Mouse (Mus musculus) hindbrain, embryonic 14.5 days (tissue): ENCODE results near the gene Galnt16. TPM values are rescaled to one million over a fixed set of nuclear protein-coding genes. Genes with fewer than 3 reads are reported as not detected.

Source experiments
- ATAC-seq: fragments of 200-750 bp; cut with Nextera tagmentation; 2 replicates; pipeline ENCODE4 v1.8.0; 2017; ENCODE audit warnings: moderate number of reproducible peaks, mild to moderate bottlenecking, moderate TSS enrichment, moderate library complexity; ENCODE audit not compliant: low FRiP score
- DNase-seq: peaks from one replicate; pipeline ENCODE4 v3.0.0-alpha.2; 2015; ENCODE audit warnings: low spot score
- H3K27ac ChIP-seq: fragments of 300-500 bp; sonication (generic); 2 replicates; pipeline ENCODE4 v1.5.1; 2014; ENCODE audit warnings: mild to moderate bottlenecking, moderate library complexity
- H3K27me3 ChIP-seq: fragments of 300-500 bp; sonication (generic); 2 replicates; pipeline ENCODE4 v1.6.1; 2014; ENCODE audit warnings: mild to moderate bottlenecking, low read length, mixed read lengths; ENCODE audit not compliant: control insufficient read depth, insufficient read depth
- H3K36me3 ChIP-seq: fragments of 300-500 bp; sonication (generic); replicated peaks from 2 replicates; pipeline ENCODE4 v1.6.1; 2014; ENCODE audit not compliant: control insufficient read depth, insufficient read depth
- H3K4me1 ChIP-seq: fragments of 300-500 bp; sonication (generic); replicated peaks from 2 replicates; pipeline ENCODE4 v1.6.1; 2014; ENCODE audit warnings: antibody characterized with exemption, low read length, mixed read lengths; ENCODE audit not compliant: control insufficient read depth, insufficient read depth
- H3K4me2 ChIP-seq: fragments of 300-500 bp; sonication (generic); replicated peaks from 2 replicates; pipeline ENCODE4 v1.6.1; 2014; ENCODE audit warnings: mild to moderate bottlenecking, moderate library complexity
- H3K4me3 ChIP-seq: fragments of 300-500 bp; sonication (generic); replicated peaks from 2 replicates; pipeline ENCODE4 v1.5.1; 2014; ENCODE audit warnings: mild to moderate bottlenecking, low read length
- H3K9ac ChIP-seq: fragments of 300-500 bp; sonication (generic); 2 replicates; pipeline ENCODE4 v1.6.1; 2014
- H3K9me3 ChIP-seq: fragments of 300-500 bp; sonication (generic); 2 replicates; pipeline ENCODE4 v1.6.1; 2016; ENCODE audit warnings: low read length; ENCODE audit not compliant: control insufficient read depth
- WGBS: fragments of 180-500 bp; shearing (Covaris S2); extraction: QIAGEN DNeasy Blood & Tissue Kit; methylation state at CpG from one replicate; pipeline ENCODE4 v1.1.7; 2014; 5-methylcytosine and 5-hydroxymethylcytosine counted together
- polyA plus RNA-seq: library from polyadenylated mRNA; unstranded; fragments of >200 nt; fragmentation: Nextera tagmentation; extraction: Ambion mirVana; gene quantifications from 2 replicates; pipeline ENCODE4 v1.2.1, GENCODE M21; 2014

Galnt16 gene
- polyA plus RNA-seq, 1 experiment from 2014 or later: 21.2 TPM

DNA sequence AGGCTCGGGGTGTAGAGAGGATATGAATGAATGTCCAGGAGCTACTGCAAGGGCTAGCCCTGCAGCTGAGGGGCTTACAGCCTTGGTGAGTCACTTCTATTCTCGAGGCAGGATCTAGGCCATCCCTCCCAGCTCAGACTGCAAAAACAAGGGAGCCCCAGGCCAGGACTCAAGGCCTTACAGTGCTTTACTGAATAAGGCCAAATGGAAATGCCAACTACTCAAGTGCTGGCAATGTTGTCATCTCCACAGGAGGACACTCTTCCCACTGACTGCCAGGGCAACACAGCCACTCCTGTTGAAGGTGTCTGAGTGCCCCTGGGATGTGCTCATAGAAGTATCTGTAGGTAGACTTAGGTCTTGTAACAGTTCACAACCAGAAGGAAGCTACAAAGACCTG, 8.4 kb downstream of the Galnt16 start:
- H3K9ac ChIP-seq: no peak overlapping the region
- no peak for DNase-seq
- WGBS: 66% methylated on average over 2 of the region's 2 CpGs
- peaks cover 26% of the 10 kb centered on the region for H3K4me1 ChIP-seq
- H3K4me2 ChIP-seq: no peak overlapping the region
- H3K36me3 ChIP-seq: no peaks in the 10 kb centered on the region
- H3K27ac ChIP-seq: no peak overlapping the region
- no peak overlapping the region for H3K4me3 ChIP-seq
- ATAC-seq: no peak
- no peaks in the 10 kb centered on the region for H3K9me3 ChIP-seq
- no peaks in the 10 kb centered on the region for H3K27me3 ChIP-seq

DNA sequence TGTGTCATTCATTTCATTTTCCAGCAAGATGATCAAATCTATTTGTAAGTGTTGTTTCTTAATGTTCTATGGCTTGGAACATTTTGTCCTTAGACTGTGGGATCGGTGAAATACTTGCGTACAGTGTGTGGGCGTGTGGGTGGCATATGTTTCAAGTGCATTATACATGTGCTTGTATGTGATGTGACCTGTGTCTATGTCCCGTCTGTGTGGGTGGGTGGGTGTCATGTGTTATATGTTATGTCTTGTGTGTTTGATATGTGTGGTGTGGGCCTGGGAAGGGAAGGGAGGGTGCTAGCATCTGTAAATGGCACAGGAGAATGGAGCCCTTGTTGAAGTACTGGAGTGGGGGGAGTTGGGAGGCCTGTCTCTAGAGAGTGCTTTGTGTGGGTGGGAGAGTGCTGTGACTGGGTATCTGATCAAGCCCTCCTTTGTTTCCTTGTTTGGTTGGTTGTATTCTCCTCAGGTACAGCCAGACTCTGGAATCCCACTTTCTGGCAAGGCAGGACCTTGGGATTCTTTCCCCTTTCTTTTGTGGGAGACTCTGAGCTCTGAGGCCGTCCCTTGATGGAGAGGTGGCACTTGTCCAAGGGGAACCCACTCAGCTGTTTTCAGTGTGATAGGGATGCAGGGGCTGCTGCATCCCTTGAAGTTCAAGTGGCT, 9.8 kb downstream of the Galnt16 start:
- no peak for DNase-seq
- H3K27ac ChIP-seq: peak overlapping the region; percentile 53; the same call in 1 of the 2 replicates
- no peaks in the 10 kb centered on the region for H3K36me3 ChIP-seq
- H3K27me3 ChIP-seq: no peaks in the 10 kb centered on the region
- peak overlapping the region; percentile 22; the same call in 1 of the 2 replicates for H3K9ac ChIP-seq
- peaks cover 17% of the 10 kb centered on the region for H3K4me1 ChIP-seq
- H3K4me3 ChIP-seq: no peak overlapping the region
- ATAC-seq: peak; percentile 65; the same call in 1 of the 2 replicates
- 72% methylated on average over 5 of the region's 5 CpGs for WGBS
- no peaks in the 10 kb centered on the region for H3K9me3 ChIP-seq
- H3K4me2 ChIP-seq: no peak overlapping the region

DNA sequence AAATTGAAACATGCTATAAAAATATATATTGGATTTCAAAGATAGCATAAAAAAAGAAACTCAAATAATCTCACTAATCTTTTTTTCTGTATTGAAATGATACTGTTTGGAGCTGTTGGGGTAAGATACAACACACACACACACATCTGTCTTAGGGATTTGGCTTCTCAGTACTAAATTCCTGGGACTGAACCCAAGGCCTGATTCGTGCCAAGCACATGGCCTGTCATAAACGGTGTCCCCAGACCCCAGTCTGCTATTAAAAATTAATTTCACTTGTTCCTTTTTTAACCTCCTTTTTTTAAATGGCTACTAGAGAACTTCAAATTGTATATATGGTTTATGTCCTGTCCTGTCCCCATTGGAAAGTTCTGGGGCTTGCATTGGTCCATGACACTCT, 12.0 kb downstream of the Galnt16 start:
- Histone ChIP-seq H3K4me1 (peaks cover 17% of the 10 kb centered on the region), H3K9me3 (no peaks in the 10 kb centered on the region), H3K36me3 (no peaks in the 10 kb centered on the region), H3K9ac (no peak overlapping the region), H3K4me3 (no peak overlapping the region), H3K27ac (no peak overlapping the region), H3K4me2 (no peak overlapping the region), H3K27me3 (no peaks in the 10 kb centered on the region)
- 71% methylated on average over 2 of the region's 2 CpGs for WGBS
- no peak for DNase-seq
- no peak for ATAC-seq

DNA sequence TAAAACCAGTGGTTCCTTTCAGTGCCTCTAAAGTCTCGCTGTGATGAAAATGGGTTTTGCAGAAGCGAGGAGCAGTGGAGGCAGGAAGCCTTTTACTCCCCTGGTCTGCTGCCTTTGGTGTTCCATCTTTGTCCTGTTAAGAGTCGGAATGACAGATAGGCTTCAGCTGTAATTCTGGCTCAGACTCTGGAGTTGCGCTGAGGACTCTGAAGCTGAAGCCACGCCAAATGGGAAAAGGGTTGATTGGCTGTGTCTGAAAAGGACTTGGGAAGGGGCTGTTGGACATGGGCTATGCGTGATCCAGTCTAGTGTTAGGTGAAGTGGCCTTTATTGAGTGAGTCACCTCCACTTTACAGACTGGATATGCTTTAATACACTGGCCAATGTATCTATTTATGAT, 12.6 kb downstream of the Galnt16 start:
- H3K9ac ChIP-seq: no peak overlapping the region
- no peaks in the 10 kb centered on the region for H3K27me3 ChIP-seq
- 62% methylated on average over 6 of the region's 6 CpGs for WGBS
- H3K9me3 ChIP-seq: no peaks in the 10 kb centered on the region
- DNase-seq: no peak
- H3K4me3 ChIP-seq: no peak overlapping the region
- no peaks in the 10 kb centered on the region for H3K36me3 ChIP-seq
- ATAC-seq: no peak
- no peak overlapping the region for H3K4me2 ChIP-seq
- no peak overlapping the region for H3K27ac ChIP-seq
- H3K4me1 ChIP-seq: peaks cover 16% of the 10 kb centered on the region

DNA sequence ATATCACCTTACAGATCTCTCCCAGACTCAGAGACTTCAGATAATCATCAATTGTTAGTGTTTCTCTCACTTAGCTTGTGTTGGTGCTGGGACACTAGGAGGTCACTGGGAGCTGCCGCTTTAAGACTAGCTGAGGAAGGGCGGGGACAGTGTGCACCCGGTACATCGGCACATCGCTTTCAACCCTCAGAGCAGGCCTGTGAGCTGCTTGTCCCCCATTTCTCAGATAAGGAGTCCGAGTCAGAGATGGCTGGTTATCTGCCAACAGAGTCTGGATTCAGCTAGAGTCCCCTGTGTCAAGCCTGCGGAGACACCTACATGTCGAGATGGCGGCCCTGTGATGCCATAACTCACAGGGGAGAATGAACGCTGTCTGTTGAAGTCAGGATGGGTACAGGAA, 13.5 kb downstream of the Galnt16 start:
- H3K4me2 ChIP-seq: no peak overlapping the region
- no peak overlapping the region for H3K27ac ChIP-seq
- no peak for DNase-seq
- H3K36me3 ChIP-seq: no peaks in the 10 kb centered on the region
- H3K4me3 ChIP-seq: no peak overlapping the region
- 83% methylated on average over 10 of the region's 10 CpGs for WGBS
- no peaks in the 10 kb centered on the region for H3K27me3 ChIP-seq
- H3K9ac ChIP-seq: no peak overlapping the region
- H3K9me3 ChIP-seq: no peaks in the 10 kb centered on the region
- peaks cover 15% of the 10 kb centered on the region for H3K4me1 ChIP-seq
- ATAC-seq: no peak

DNA sequence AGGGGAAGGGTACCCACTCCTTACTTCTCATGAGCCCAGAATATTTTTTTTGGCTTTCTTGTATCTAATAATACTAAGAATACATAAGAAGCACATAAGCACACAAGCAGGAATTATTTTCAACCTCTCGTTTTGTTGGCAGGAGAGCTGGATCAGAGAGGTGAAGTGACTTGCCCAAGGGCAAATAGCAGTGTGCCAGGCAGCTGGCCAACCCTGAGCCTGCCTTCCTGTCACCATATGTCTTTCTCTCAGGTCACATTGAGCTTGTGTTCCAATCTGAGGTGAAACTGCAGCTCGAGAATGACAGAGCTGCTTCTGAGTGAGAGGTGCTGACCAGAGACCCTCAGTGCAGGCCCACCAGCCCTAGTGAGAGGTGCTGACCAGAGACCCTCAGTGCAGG, 15.8 kb downstream of the Galnt16 start:
- no peaks in the 10 kb centered on the region for H3K9me3 ChIP-seq
- H3K4me2 ChIP-seq: no peak overlapping the region
- DNase-seq: no peak
- 54% methylated on average over 2 of the region's 2 CpGs for WGBS
- no peak overlapping the region for H3K27ac ChIP-seq
- no peak for ATAC-seq
- H3K27me3 ChIP-seq: no peaks in the 10 kb centered on the region
- no peaks in the 10 kb centered on the region for H3K36me3 ChIP-seq
- H3K4me3 ChIP-seq: no peak overlapping the region
- no peaks in the 10 kb centered on the region; the same call in 1 of the 2 replicates for H3K4me1 ChIP-seq
- no peak overlapping the region for H3K9ac ChIP-seq

DNA sequence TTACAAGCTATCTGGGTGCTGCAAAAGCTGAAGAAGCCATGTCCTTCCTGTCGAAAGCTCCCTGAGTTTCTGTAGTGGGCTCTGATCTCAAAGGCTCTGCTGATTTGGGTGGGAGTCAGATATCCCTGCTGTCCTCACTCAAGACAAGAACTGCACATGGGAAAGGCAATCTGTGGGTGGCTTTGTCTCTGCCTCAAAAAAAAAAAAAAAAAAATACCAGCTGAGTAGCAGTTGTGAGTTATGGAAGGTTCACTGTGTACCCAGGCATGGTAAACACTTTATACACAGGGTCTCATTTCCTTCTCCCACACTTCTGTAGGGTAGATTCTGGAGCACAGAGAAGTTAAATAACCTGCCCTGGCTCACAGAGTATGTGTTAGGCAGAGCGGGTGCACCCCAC, 19.2 kb downstream of the Galnt16 start:
- WGBS: 90% methylated on average over 2 of the region's 2 CpGs
- H3K9ac ChIP-seq: no peak overlapping the region
- ATAC-seq (no peak), DNase-seq (no peak)
- no peak overlapping the region for H3K27ac ChIP-seq
- no peak overlapping the region for H3K4me2 ChIP-seq
- H3K4me3 ChIP-seq: no peak overlapping the region
- H3K4me1 ChIP-seq: no peaks in the 10 kb centered on the region
- no peaks in the 10 kb centered on the region for H3K36me3 ChIP-seq
- H3K9me3 ChIP-seq: no peaks in the 10 kb centered on the region
- H3K27me3 ChIP-seq: no peaks in the 10 kb centered on the region

DNA sequence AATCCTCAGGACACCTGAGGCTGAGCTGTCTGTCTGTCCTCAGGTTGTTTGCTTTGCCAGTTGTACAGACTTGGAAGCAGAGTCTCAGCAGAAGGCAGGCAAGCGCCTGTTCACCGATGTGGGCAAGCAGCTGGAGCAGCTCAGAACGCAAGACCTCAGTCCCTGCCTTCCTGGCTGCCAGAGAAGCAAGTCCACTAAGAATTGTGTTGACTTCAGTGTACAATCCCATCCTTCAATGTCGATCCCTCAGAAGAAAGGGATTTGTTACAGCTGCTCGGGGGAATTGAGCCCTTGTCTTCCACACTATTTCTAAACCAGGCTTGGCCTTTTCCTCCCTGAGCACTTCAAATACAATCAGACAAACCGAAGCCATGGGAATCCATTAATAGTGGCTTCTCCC, 20.2 kb downstream of the Galnt16 start:
- Histone ChIP-seq H3K36me3 (no peaks in the 10 kb centered on the region), H3K9ac (no peak overlapping the region), H3K27me3 (no peaks in the 10 kb centered on the region), H3K4me2 (no peak overlapping the region), H3K27ac (no peak overlapping the region), H3K4me3 (no peak overlapping the region), H3K9me3 (no peaks in the 10 kb centered on the region), H3K4me1 (no peaks in the 10 kb centered on the region)
- WGBS: 52% methylated on average over 6 of the region's 6 CpGs
- DNase-seq (no peak), ATAC-seq (no peak)

DNA sequence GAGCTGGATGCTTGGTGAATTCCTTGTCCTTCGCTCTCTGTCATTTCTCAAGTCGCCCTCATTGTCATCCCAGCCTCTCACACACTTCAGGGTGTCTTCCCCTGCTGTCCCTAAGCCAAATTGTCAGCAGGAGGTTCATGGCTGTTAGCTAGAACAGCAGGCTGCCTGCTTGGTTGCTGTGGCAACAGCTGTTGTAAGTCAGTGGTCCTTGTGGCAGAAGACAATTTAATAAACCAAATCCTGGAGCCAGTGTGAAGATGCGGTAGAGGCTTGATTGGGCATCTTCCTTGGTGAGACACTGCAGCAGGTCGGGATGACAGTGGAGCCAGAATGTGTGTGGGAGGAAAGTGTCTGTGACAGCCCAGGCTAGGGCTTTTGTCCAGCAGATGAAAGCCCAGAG, 27.2 kb downstream of the Galnt16 start:
- Histone ChIP-seq H3K27me3 (no peaks in the 10 kb centered on the region), H3K9ac (no peak overlapping the region), H3K4me1 (peaks cover 14% of the 10 kb centered on the region), H3K36me3 (no peaks in the 10 kb centered on the region), H3K27ac (peak overlapping the region; percentile 62), H3K4me2 (0 out of 2 replicates have a peak overlapping the region, but pooled peaks have one; percentile 15), H3K4me3 (no peak overlapping the region), H3K9me3 (no peaks in the 10 kb centered on the region)
- 4% methylated on average over 4 of the region's 4 CpGs for WGBS
- DNase-seq: peak; percentile 65
- peak; percentile 76 for ATAC-seq

DNA sequence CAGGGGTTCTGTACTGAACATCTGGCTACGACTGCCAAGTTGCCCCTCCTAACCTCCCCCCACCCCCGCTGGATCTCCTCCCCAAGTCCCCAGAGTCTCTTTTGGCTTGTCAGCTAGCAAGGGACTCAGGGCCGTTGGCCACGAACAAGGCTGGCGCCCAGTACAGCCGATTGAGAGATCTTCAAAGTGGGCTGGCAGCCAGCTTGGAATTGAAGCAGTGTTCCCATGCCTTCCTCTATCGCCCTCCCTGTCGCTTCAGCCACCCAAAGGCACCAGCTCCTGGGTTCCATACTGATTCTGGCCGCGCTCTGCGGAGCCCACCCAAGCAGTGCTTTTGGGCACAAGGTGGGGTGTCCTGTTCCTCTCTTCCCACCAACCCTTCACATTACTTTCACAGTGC, 31.6 kb downstream of the Galnt16 start:
- WGBS: 59% methylated on average over 11 of the region's 11 CpGs
- Histone ChIP-seq H3K27me3 (no peaks in the 10 kb centered on the region), H3K4me3 (no peak overlapping the region), H3K4me2 (no peak overlapping the region), H3K27ac (no peak overlapping the region), H3K9me3 (no peaks in the 10 kb centered on the region), H3K36me3 (no peaks in the 10 kb centered on the region), H3K9ac (no peak overlapping the region), H3K4me1 (peaks cover 13% of the 10 kb centered on the region)
- ATAC-seq: no peak
- no peak for DNase-seq
